Mouse (Mus musculus) liver, embryonic 14.5 days (tissue): ENCODE measurements around the gene Ppp1r18. TPM values are rescaled to one million over a fixed set of nuclear protein-coding genes. Genes with fewer than 3 reads are reported as not detected.

ENCODE experiments used
- ATAC-seq: fragments of 200-750 bp; cut with Nextera tagmentation; 2 replicates; pipeline ENCODE4 v1.8.0; 2017; ENCODE audit warnings: moderate number of reproducible peaks, mild to moderate bottlenecking, moderate library complexity; ENCODE audit not compliant: insufficient read depth
- DNase-seq, 3 experiments: peaks; one replicate each; pipeline ENCODE4 v3.0.0-alpha.2; 2012 to 2013; ENCODE audit warnings: low read depth in 3 of 3, low spot score in 3 of 3
- H3K27ac ChIP-seq: fragments of 300-500 bp; sonication (generic); 2 replicates; pipeline ENCODE4 v1.5.1; 2014; ENCODE audit warnings: moderate library complexity, mild to moderate bottlenecking, control low read depth, inconsistent platforms
- H3K27me3 ChIP-seq: fragments of 300-500 bp; sonication (generic); 2 replicates; pipeline ENCODE4 v1.6.1; 2014; ENCODE audit warnings: mild to moderate bottlenecking, low read length, moderate library complexity; ENCODE audit not compliant: control insufficient read depth, insufficient read depth
- H3K36me3 ChIP-seq: fragments of 300-500 bp; sonication (generic); replicated peaks from 2 replicates; pipeline ENCODE4 v1.6.1; 2014; ENCODE audit warnings: low read depth; ENCODE audit not compliant: control insufficient read depth, insufficient read depth
- H3K4me1 ChIP-seq, 2 experiments: fragments of 200-500 bp in 1 of 2; fragments of 300-500 bp in 1 of 2; sonication (generic) in 1 of 2; replicated peaks; 2 replicates each; pipeline ENCODE4 v1.6.1; 2012 to 2014; ENCODE audit warnings: antibody characterized with exemption in 1 of 2, inconsistent platforms in 1 of 2, low read length in 1 of 2; ENCODE audit not compliant: control insufficient read depth in 2 of 2, insufficient read depth in 2 of 2
- H3K4me2 ChIP-seq: fragments of 300-500 bp; sonication (generic); 2 replicates; pipeline ENCODE4 v1.6.1; 2014; ENCODE audit warnings: low read depth, mild to moderate bottlenecking, control low read depth, moderate library complexity
- H3K4me3 ChIP-seq, 2 experiments: fragments of 200-500 bp in 1 of 2; fragments of 300-500 bp in 1 of 2; sonication (generic) in 1 of 2; 2 replicates each; pipeline ENCODE4 v1.5.1; 2012 to 2014; ENCODE audit warnings: low read depth in 2 of 2, low read length in 2 of 2, mild to moderate bottlenecking in 2 of 2, control low read depth in 1 of 2, inconsistent platforms in 1 of 2, moderate library complexity in 1 of 2; ENCODE audit not compliant: insufficient read depth in 1 of 2
- H3K9ac ChIP-seq: fragments of 300-500 bp; sonication (generic); replicated peaks from 2 replicates; pipeline ENCODE4 v1.6.1; 2014; ENCODE audit warnings: mild to moderate bottlenecking, control low read depth, moderate library complexity
- H3K9me3 ChIP-seq: fragments of 300-500 bp; sonication (generic); 2 replicates; pipeline ENCODE4 v1.6.1; 2016; ENCODE audit warnings: low read length, mixed read lengths; ENCODE audit not compliant: control insufficient read depth
- CTCF ChIP-seq: IDR thresholded peaks from 2 replicates; pipeline ENCODE4 v1.5.1; 2016; ENCODE audit warnings: antibody characterized with exemption, low read depth, control low read depth
- EP300 ChIP-seq: IDR thresholded peaks from 2 replicates; pipeline ENCODE4 v1.6.1; 2016; ENCODE audit warnings: antibody characterized with exemption, low read depth
- WGBS: fragments of 180-500 bp; shearing (Covaris S2); extraction: QIAGEN DNeasy Blood & Tissue Kit; methylation state at CpG from one replicate; pipeline ENCODE4 v1.1.7; 2014; ENCODE audit not compliant: insufficient replicate concordance; 5-methylcytosine and 5-hydroxymethylcytosine counted together
- polyA plus RNA-seq, 2 experiments: library from polyadenylated mRNA; depleted of rRNA in 1 of 2; stranded (reverse) in 1 of 2; unstranded in 1 of 2; fragments of >200 nt; fragmentation: Nextera tagmentation in 1 of 2; extraction: Ambion mirVana in 1 of 2; gene quantifications; 2 replicates each; pipeline versions ENCODE4 v1.2.1 to v1.2.3; 2012 to 2014

Ppp1r18 gene
- polyA plus RNA-seq, 2 experiments: 8.2 to 8.7 TPM

DNA sequence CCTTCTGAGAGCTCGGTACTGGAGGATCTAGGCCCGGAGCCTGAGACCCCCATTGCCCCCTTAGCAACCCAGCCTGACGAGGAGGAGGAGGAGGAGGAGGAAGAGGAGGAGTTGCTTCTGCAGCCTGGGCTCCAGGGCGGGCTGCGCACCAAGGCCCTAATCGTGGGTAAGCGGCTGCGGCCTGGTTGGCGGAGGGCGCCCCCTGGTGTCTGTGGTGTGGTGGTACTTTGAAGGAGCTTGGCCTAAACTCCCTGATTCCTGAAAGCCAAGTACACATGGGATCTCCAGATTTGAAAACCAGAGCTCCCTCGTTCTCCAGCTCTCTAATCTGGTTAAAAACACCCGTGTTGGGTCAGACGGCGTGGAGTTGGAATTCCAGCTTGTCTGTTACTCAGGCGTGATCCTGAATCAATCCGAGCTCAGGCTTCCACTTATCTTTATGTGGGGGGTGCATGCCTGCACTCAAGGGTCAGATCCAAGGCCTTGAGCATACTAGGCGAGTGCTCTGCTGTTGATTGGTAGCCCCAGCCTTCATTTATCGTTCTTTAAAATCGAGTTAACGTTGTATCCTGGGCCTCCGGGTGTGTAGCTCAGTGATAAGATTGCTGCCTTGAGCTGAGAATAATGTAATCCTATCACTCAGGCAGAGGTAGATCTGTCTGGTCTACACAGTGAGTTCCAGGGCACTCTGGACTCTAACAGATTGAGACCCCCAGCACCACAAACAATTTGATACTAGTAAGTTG is 8.6 kb downstream of the Ppp1r18 start:
- H3K9me3 ChIP-seq: peaks cover 3% of the 10 kb centered on the region
- WGBS: 7% methylated on average over 21 of the region's 21 CpGs
- H3K4me2 ChIP-seq: peak overlapping the region; percentile 45
- DNase-seq: peak in 2 of 3 experiments; percentile 62 to 72
- TF ChIP-seq CTCF (peak; percentile 99), EP300 (0 out of 2 replicates have a peak, but pooled peaks have one; percentile 17)
- no peak overlapping the region for H3K4me3 ChIP-seq
- H3K27ac ChIP-seq: no peak overlapping the region
- peak; percentile 65 for ATAC-seq
- no peaks in the 10 kb centered on the region for H3K36me3 ChIP-seq
- H3K27me3 ChIP-seq: peaks cover 5% of the 10 kb centered on the region
- peaks cover 8 to 13% of the 10 kb centered on the region in 2 experiments for H3K4me1 ChIP-seq
- no peak overlapping the region for H3K9ac ChIP-seq

DNA sequence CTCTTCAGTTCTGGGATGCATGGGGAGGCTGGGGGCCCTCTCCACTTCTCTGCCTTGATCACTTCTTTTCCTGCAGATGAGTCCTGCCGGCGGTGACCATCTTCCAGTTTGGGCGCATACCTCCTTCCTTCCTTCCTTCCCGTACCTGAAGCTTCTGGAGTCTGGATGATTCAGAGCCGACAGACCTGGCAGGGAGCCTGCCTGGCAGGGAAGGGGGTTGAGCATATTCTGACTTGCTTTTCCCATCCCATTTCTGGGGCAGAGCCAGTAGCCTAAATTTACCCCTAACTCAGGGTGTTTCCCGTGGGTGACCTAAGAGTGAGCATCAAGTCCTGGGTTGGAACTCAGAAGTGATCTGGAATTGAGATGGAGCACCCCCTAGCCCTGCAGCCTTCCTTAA is 9.3 kb downstream of the Ppp1r18 start:
- H3K4me1 ChIP-seq: peaks cover 8 to 11% of the 10 kb centered on the region in 2 experiments
- no peak overlapping the region for H3K27ac ChIP-seq
- H3K4me2 ChIP-seq: no peak overlapping the region
- ATAC-seq: no peak
- no peaks in the 10 kb centered on the region for H3K36me3 ChIP-seq
- WGBS: 80% methylated on average over 6 of the region's 6 CpGs
- no peak for DNase-seq
- no peak overlapping the region for H3K9ac ChIP-seq
- no peak overlapping the region for H3K4me3 ChIP-seq
- peaks cover 3% of the 10 kb centered on the region for H3K9me3 ChIP-seq
- no peaks in the 10 kb centered on the region; the same call in 1 of the 2 replicates for H3K27me3 ChIP-seq
- TF ChIP-seq EP300 (no peak), CTCF (no peak)

DNA sequence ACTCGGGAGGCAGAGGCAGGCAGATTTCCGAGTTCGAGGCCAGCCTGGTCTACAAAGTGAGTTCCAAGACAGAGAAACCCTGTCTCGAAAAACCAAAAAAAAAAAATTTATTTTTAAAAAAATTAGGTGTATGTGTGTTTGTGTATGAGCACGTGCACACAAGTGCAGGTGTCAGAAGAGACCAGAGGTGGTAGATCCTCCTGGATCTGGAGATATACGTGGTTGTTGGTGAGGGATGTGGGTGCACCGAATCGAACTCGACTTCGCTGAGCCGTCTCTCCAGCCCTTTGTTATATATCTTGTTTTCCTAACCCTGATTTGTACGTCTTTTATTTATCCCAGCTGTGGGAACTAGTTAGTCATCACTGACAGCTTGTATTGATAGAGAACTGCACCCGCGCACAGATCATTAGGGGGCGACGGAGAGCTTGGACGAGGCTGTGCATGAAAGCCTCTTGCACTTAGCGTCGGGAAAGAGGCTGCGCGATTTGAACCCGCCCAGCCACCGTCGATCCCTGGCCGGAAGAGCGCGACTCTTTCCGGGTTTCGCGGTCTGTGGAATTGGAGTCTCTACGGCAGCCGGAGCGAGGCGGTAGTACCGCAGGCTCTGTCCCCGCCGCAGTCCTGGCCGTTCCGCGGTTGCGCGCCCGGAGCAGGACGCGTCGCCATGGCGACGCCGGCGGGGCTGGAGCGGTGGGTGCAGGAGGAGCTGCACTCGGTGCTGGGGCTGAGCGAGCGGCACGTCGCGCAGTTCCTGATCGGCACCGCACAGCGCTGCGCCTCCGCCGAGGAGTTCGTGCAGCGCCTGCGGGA is 14.1 kb downstream of the Ppp1r18 start, which contains the start of gene Dhx16:
Gene Dhx16, plus strand, starts transcription at position 575 of the 813 bp plus-strand sequence.
- peak; percentile 88 to 91 (median 89) for DNase-seq
- Histone ChIP-seq H3K4me2 (peak within 1 kb of the TSS; percentile 79), H3K4me1 (peaks cover 4 to 8% of the 10 kb centered on the region in 2 experiments; a peak in 2 of 4 replicates), H3K27ac (peak within 1 kb of the TSS; percentile 40; the same call in 1 of the 2 replicates), H3K9ac (peak within 1 kb of the TSS; percentile 79), H3K36me3 (peaks cover 18% of the 10 kb centered on the region), H3K27me3 (no peaks in the 10 kb centered on the region), H3K4me3 (peak within 1 kb of the TSS; percentile 65 to 91), H3K9me3 (no peaks in the 10 kb centered on the region)
- WGBS: 5% methylated on average over 66 of the region's 66 CpGs
- TF ChIP-seq CTCF: peak; percentile 94
- peak; percentile 39; the same call in 1 of the 2 replicates for TF ChIP-seq EP300
- ATAC-seq: peak; percentile 91

DNA sequence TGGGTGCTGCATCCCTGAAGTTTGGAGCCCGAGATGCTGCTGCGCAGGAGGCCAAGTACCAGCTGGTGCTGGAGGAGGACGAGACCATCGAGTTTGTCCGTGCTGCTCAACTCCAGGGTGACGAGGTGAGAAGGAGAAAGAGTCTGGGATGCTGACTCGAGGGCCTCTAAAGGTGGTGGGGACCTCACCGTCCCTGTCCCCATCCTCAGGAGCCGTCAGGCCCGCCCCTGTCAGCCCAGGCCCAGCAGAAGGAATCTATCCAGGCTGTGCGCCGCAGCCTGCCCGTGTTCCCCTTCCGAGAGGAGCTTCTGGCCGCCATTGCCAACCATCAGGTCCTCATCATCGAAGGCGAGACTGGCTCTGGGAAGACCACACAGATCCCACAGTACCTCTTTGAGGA is 17.5 kb downstream of the Ppp1r18 start:
- TF ChIP-seq CTCF: no peak
- H3K36me3 ChIP-seq: peaks cover 45% of the 10 kb centered on the region
- whole genome bisulfite sequencing: 90% methylated on average over 17 of the region's 17 CpGs
- no peak overlapping the region for H3K4me2 ChIP-seq
- no peak overlapping the region for H3K9ac ChIP-seq
- peaks cover 4 to 7% of the 10 kb centered on the region in 2 experiments; a peak in 2 of 4 replicates for H3K4me1 ChIP-seq
- H3K9me3 ChIP-seq: no peaks in the 10 kb centered on the region
- H3K4me3 ChIP-seq: no peak overlapping the region
- DNase-seq (no peak), ATAC-seq (no peak)
- H3K27ac ChIP-seq: no peak overlapping the region
- no peaks in the 10 kb centered on the region for H3K27me3 ChIP-seq

DNA sequence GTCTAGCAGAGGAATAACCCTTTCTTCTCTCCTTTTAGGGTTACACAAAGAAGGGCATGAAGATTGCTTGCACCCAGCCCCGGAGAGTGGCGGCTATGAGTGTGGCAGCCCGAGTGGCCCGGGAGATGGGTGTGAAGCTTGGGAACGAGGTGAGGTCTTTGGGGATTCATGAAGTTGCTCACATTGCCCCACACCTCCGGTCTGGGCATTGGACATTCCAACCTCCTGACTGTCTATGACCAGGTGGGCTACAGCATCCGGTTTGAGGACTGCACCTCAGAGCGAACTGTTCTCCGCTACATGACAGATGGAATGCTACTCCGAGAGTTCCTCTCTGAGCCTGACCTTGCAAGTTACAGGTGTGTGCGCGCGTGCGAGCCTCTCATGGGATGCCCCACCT is 18.4 kb downstream of the Ppp1r18 start:
- Histone ChIP-seq H3K27ac (no peak overlapping the region), H3K4me3 (no peak overlapping the region), H3K36me3 (peaks cover 53% of the 10 kb centered on the region), H3K9me3 (no peaks in the 10 kb centered on the region), H3K4me2 (no peak overlapping the region), H3K4me1 (peaks cover 4 to 7% of the 10 kb centered on the region in 2 experiments; a peak in 2 of 4 replicates), H3K9ac (no peak overlapping the region), H3K27me3 (no peaks in the 10 kb centered on the region)
- TF ChIP-seq EP300 (no peak), CTCF (no peak)
- no peak for DNase-seq
- ATAC-seq: no peak
- 89% methylated on average over 14 of the region's 14 CpGs for WGBS
